Mouse (Mus musculus): ENCODE data around the gene Sf3b1. TPM values are rescaled to one million over a fixed set of nuclear protein-coding genes. Genes with fewer than 3 reads are reported as not detected.
"Not testable (repeated sequence)": the region's sequence is repeated elsewhere in the genome, so short reads cannot be mapped to it uniquely, and the experiment has no call there.

Gene Sf3b1
- total RNA-seq, 2 experiments from 2014 or later = 192 to 311 TPM

- ATAC-seq (replicated peaks; ENCODE audit: low FRiP score, low TSS enrichment, poor library complexity, severe bottlenecking) = no peak
Observed at GRCm38 (mm10) chr1:55029446-55029845, 2.2 kb upstream of the Sf3b1 start.

- ATAC-seq (replicated peaks; ENCODE audit: low FRiP score, low TSS enrichment, poor library complexity, severe bottlenecking) = peak; percentile 18
Observed at GRCm38 (mm10) chr1:55028512-55029249, 1.4 kb upstream of the Sf3b1 start.

DNA sequence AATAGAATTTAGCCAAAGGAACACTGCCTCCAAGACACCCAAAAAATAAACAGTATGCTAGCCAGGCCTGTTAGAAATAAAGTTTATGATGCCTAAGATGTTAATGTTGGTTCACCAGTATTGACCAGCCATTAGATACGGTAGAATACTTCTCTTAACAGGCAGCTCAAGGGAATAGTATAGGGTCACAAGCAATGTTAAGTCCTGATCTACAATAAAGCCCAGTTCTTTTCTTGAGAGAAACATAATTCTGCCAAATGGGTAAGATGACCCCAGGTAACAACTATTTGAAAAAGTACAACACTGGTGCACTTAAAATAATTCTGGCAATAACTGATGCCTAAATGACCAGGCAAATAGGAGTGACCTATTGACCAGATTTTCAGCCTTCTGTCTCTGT lies 685 bp upstream of the Sf3b1 start:
- no peak for ATAC-seq (replicated peaks; ENCODE audit: low FRiP score, low TSS enrichment, poor library complexity, severe bottlenecking)

DNA sequence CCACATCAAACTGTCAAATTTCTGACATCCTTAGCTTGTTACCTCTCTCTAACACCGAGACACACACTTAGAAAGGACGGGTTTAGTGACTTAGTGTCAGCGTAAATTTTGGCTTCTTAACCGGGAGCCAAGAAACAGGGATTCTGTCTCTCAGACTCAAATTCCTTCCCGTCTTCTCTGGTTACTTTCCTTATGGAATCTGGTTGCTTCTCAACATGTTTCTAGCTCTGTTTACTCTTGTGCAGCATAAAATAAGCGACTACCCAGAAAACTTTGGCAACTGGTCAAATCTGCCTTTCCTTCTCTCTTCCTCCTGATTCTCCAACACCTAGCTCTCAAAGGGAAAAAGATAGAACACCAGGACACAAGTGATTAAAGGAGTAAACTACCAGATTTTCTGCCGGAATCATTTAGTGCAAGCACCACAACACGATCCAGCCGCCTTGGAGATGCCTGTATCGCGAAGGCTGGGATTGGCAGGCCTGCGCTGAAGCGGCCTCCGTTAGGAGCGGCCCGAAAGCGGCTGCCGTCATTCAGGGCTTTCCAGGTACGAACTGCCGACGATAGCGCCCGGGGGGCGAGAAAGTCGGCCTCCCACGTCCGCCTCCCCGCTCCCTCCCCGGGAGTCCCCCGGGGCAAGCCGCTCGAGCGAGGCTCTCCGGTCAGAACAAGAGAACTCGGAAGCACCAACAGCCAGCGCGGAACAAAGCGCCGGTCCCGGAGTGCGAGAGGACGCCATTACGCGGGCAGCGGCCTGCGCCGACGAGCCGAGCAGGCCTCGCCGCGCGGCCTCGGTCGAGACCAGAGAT lies 633 bp downstream of the Sf3b1 start:
- ATAC-seq (replicated peaks; ENCODE audit: low FRiP score, low TSS enrichment, poor library complexity, severe bottlenecking) = no peak

DNA sequence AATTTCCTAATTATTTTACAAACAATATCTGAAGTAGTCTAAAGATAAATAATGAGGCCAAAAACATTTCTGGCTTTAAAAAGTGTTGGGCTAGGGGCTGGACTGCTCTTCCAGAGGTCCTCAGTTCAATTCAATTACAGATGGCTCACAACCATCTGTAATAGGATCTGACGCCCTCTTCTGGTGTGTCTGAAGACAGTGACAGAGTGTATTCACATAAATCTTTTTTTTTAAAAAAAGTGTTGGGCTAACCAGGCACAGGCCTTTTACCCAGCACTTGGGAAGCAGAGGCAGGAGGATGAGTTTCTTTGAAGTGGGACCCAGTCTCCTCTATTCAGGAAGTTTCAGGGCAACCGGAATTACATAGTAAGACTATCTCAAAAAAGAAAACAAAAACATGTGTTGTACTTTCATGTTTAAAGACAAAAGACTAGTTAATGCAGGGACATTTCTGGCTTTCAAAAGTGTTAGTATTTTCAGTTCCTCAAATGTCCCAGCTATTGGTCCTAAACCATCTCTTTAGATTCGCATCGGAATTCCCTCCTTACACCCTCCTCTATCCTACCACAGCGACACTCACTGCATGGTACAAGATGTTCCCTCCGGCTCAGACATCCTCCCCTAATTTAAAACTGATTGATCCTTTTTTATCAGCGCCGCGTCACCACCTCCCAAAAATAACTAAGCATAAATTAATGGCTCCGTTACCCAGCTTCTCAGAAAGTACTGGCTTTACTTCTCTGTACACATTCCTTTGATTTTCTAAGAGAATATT lies 1.4 kb downstream of the Sf3b1 start:
- ATAC-seq (replicated peaks; ENCODE audit: low FRiP score, low TSS enrichment, poor library complexity, severe bottlenecking) = no peak

- ATAC-seq (replicated peaks; ENCODE audit: low FRiP score, low TSS enrichment, poor library complexity, severe bottlenecking) = no peak
Observed at GRCm38 (mm10) chr1:55021907-55022306, 5.4 kb downstream of the Sf3b1 start.

GRCm38 (mm10) chr1:55012513-55012912 lies 14.8 kb downstream of the Sf3b1 start:
- ATAC-seq (replicated peaks; ENCODE audit: low FRiP score, low TSS enrichment, poor library complexity, severe bottlenecking) = 0 out of 2 replicates have a peak, but pooled peaks have one; percentile 22

DNA sequence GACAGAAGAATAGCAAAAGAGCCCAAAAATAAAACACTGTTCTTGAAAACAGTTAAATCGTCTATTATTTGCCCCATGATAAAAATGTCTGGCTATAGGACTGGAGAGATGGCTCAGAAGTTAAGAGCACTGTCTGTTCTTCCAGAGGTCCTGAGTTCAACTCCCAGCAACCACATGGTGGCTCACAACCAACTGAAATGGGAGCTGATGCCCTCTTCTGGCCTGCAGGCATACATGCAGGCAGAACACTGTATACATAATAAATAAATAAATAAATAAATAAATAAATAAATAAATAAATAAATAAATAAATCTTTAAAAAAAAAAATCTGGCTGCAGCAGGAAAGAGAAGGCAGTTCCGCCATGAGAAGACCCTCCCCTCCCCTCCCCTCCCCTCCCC lies 19.0 kb downstream of the Sf3b1 start:
- ATAC-seq (replicated peaks; ENCODE audit: low FRiP score, low TSS enrichment, poor library complexity, severe bottlenecking) = not testable (repeated sequence)

DNA sequence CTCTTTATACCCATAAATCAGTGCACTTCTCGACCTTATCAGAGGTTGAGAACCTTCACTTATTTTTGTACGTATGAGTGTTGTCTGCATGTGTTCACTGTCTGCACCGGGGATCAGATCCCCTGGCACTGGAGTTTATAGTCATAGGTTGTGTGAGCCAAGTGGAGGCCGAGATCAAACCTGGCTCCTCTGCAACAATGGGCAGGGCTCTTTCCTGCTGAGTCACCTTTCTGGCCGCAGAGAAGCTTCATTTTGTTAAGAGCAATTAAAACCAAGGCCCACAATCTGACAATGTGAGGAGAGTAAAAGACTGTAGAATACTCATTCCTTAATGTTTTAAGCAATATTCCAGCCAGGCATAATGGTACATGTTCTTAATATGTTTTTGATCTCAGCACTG lies 33.7 kb downstream of the Sf3b1 start:
- ATAC-seq (replicated peaks; ENCODE audit: low FRiP score, low TSS enrichment, poor library complexity, severe bottlenecking) = no peak

DNA sequence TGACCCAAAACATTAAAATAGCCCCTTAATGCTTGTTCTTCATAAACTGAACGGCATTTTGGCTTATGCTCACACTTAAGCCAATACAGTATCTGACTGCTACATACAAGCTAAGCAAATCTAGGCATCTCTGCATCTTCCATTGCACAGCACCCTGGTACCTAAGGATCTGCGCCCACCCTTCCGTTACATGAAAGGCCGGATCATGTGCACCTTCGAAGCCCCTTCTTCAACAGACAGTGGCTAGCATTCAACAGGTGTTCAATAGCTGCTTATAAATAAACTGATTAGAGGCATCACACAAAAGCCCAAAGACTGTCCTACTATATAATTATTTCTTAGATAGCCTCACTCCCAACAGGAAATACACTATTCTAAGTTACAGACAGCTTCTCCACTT lies 41.0 kb downstream of the Sf3b1 start:
- ATAC-seq (replicated peaks; ENCODE audit: low FRiP score, low TSS enrichment, poor library complexity, severe bottlenecking) = no peak

DNA sequence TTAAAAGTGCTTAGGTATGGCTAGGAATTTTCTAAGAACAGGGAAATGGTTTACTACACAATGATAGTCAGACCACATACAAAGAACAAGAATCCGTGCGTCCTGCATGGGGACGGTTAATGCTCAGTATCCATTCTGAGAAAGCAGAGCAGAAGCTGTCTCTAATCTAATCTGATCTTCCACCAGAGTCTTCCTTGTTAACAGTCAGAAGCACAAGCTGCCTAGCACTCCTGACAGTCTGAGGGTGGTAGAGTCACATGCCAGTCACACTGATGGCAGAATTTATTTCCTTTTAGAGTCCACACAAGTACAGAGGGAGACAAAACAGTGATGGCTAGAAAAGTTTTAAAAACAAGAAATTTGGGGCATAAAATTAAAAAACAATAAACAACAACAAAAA lies 41.5 kb downstream of the Sf3b1 start:
- no peak for ATAC-seq (replicated peaks; ENCODE audit: low FRiP score, low TSS enrichment, poor library complexity, severe bottlenecking)

- ATAC-seq (replicated peaks; ENCODE audit: low FRiP score, low TSS enrichment, poor library complexity, severe bottlenecking) = no peak
Observed at GRCm38 (mm10) chr1:54984154-54984553, 43.1 kb downstream of the Sf3b1 start.

DNA sequence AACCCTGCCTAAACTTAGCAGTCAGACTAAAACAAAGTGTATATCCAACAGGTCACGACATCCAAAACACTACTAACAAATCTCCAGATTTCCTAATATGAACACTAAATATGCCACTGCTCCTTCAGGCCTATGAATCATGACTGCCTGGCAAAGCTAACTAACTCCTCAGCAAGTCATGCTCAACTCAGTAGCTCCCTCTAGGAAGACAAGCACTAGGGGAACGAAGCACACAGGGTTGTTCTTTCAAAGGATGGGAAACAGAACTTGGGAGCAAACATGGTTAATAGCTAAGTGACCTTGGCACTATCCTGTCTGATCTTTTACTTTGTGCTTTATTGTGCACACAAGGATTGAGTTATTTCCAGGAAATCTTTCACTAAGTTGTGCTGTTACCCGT lies 43.9 kb downstream of the Sf3b1 start:
- no peak for ATAC-seq (replicated peaks; ENCODE audit: low FRiP score, low TSS enrichment, poor library complexity, severe bottlenecking)

GRCm38 (mm10) chr1:54982636-54983035 lies 44.6 kb downstream of the Sf3b1 start:
- no peak for ATAC-seq (replicated peaks; ENCODE audit: low FRiP score, low TSS enrichment, poor library complexity, severe bottlenecking)

DNA sequence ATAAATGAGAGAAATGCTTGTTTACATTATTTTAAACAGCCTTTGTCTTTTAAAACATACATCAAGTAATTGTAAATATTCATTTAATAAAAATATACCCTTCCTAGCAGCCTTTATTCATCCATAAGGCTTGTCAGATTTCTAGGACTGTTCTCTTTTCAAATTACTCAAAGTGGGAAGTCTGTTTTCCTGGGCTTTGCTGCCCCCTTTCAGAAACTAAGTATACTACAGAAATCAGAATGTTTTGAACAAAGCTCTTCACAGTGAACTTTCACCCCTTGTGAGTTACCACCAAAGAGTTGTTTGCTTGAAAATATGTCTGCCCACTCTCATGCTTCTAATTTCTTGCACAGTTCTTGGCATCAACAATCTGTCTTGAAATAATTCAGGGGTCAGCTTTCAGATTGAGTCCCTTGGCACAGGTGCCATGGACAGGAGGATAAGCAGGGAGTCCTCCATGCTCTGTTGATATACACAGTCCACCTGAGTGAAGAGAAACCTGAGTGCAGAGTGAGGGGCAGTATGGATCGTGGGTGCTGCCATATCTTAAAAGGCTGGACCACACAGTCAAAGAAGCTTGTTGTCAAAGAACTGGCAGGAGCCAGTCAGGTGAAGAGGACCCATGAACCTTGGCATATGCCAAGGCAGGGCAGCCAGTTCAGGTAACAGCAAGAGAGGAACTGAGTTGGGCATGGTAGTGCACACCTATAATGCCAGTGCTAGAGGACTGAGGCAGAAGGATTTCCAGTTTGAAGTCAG lies 47.9 kb downstream of the Sf3b1 start:
- no peak for ATAC-seq (replicated peaks; ENCODE audit: low FRiP score, low TSS enrichment, poor library complexity, severe bottlenecking)

DNA sequence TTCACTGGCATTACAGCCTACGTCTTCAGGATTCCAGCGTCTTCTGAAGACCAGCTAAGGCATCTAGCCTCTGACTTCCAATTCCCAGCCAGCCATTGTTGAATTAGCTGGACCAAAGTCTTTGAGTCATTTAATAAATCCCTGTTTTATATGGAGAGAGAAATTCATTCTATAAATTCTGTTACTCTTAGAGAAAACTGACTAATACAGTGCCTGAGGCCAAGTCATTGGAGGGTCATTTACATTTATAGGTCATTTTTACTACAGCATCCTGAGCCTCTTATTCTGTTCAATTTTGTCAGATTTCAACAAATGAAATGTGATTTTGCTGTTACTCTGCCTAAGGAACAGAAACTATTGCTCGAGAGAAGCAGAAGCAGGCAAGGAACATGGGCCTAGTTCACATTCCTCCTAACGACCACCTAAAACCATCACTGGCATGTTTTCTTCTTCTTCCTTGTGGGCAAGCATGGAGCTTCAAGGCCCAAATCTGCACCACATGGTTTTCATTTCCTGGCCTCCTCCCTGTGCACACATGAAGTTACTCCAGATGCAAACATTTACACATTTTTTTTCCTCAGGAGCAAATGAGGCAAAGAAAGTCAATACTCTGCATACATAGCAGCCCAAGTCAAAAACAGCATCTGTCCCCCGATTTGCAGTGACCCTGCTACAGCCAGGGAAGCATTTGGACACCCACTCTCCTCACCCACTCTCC lies 55.4 kb downstream of the Sf3b1 start:
- ATAC-seq (replicated peaks; ENCODE audit: low FRiP score, low TSS enrichment, poor library complexity, severe bottlenecking) = no peak

DNA sequence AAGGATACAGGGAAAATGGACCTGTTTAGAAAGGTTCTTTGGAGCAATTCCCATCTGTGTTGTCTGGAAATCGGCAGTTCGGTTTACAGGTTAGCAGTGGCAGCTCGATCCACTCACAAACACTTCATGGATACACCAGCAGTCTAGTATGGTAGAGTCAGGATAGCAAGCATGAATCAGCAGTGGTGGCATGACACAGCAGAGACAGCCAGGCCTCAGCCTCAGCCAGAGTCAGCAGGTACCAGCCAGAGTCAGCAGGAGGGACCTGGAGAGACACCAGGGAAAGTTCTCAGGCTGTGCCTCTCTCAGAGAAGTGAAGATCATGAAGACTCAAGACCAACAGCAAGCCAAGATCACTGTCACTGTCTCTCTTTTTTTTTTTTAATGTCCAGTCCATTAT lies 60.4 kb downstream of the Sf3b1 start:
- no peak for ATAC-seq (replicated peaks; ENCODE audit: low FRiP score, low TSS enrichment, poor library complexity, severe bottlenecking)

DNA sequence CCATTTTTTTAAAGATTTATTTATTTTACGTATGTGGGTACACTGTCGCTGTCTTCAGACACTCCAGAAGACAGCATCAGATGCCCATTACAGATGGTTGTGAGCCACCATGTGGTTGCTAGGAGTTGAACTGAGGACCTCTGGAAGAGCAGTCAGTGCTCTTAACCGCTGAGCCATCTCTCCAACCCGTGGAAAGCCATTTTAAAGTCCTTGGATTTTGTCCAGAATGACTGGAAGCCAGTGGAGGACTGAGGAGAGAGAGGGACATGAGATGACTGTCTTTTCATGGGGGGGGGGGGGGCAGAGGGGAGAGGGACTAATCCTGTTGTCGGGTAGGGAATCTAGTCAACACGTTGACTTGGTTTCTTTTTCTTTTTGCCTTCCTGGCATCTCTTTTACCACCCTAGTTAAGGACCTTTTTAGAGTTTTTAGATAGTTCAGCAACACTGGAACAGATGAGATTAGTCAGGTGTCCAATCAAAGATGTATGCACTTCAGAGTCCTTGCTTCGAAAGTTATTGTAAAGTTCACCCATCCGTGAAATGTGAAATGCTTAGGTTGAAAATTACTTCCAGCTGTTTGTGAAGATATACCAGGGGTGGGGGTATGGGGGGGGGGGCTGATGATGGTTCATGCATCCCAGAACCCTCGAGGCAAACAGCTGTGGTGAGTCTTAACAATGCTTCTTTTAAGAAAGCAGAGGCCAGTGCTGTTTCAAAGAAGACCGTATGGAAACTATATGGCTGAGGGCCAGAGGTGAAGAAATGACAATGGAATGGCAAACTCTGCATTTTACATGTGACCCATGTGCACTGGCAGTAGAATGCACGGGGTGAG lies 61.9 kb downstream of the Sf3b1 start:
- ATAC-seq (replicated peaks; ENCODE audit: low FRiP score, low TSS enrichment, poor library complexity, severe bottlenecking) = no peak

All from megakaryocyte-erythroid progenitor cell, adult 5-6 weeks (primary cell).